Mouse (Mus musculus): ENCODE measurements around the gene Plgrkt. TPM values are rescaled to one million over a fixed set of nuclear protein-coding genes. Genes with fewer than 3 reads are reported as not detected.

Plgrkt gene
- polyA plus RNA-seq, 1 experiment from 2014 or later: 58.1 TPM

DNA sequence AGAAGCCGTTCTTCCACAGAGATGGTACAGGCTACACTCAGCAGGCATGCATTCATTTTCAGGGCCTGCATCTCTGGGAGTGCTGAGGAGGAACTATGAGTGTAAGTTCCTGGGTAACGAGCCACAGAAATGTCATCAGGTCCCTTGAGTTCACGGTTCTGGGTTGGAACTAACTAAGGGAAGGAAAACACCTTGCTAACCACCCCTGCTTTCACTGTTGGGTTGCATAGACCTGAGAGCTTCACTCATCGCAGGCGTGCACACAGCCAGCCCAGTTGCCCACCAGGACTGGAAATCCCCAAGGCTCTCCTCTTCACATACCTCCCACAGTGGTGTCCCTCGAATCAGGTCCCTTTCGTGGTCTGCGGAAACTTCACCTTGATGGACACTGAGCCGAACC lies 7.8 kb upstream of the Plgrkt start:
- H3K27me3 ChIP-seq: no peaks in the 10 kb centered on the region
- H3K4me3 ChIP-seq: no peak overlapping the region
- no peak for ATAC-seq (ENCODE audit: low FRiP score, low read depth)
- 88% methylated on average over 9 of the region's 9 CpGs for WGBS
- no peak overlapping the region for H3K4me2 ChIP-seq (replicated peaks)
- no peak overlapping the region for H3K9ac ChIP-seq
- H3K36me3 ChIP-seq: no peaks in the 10 kb centered on the region
- H3K9me3 ChIP-seq: no peaks in the 10 kb centered on the region
- H3K4me1 ChIP-seq: 0 out of 2 replicates have a peak, but pooled peaks cover 8% of the 10 kb centered on the region
- H3K27ac ChIP-seq: no peak overlapping the region

DNA sequence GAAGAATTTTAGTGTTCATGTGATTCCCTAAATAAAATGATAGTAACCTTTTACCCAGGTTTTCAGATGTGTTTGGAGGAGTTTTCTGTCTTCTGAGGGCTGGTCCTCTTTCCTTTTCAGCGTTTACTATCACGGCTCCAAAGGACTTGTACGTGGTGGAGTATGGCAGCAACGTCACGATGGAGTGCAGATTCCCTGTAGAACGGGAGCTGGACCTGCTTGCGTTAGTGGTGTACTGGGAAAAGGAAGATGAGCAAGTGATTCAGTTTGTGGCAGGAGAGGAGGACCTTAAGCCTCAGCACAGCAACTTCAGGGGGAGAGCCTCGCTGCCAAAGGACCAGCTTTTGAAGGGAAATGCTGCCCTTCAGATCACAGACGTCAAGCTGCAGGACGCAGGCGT lies 6.2 kb upstream of the Plgrkt start:
- no peaks in the 10 kb centered on the region for H3K27me3 ChIP-seq
- no peaks in the 10 kb centered on the region for H3K9me3 ChIP-seq
- no peak overlapping the region for H3K9ac ChIP-seq
- no peak for ATAC-seq (ENCODE audit: low FRiP score, low read depth)
- WGBS: 30% methylated on average over 11 of the region's 11 CpGs
- peak overlapping the region; percentile 39 for H3K4me2 ChIP-seq (replicated peaks)
- 0 out of 2 replicates have a peak, but pooled peaks cover 8% of the 10 kb centered on the region for H3K4me1 ChIP-seq
- no peaks in the 10 kb centered on the region for H3K36me3 ChIP-seq
- H3K4me3 ChIP-seq: no peak overlapping the region; the same call in 1 of the 2 replicates
- H3K27ac ChIP-seq: no peak overlapping the region

DNA sequence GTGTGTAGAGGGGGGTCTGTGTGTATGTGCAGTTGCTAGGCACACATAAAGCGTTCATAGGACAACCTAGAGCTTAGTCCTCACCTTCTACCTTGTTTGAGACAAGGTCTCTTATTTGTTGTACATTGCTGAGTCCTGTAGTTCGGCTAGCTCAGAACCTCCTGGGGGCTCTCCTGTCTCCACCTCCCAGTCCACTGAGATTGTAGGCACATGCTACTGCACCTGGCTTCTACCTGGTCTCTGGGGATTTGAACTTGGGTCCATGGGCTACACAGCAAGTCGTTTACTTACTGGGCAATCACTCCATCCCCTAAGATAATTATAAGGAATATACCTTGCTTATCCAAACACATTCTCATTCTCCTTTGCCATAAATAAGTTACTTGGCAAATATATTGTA lies 5.4 kb upstream of the Plgrkt start:
- Histone ChIP-seq H3K4me2 (replicated peaks) (no peak overlapping the region), H3K9ac (no peak overlapping the region), H3K27ac (no peak overlapping the region), H3K27me3 (no peaks in the 10 kb centered on the region), H3K4me1 (peaks cover 8% of the 10 kb centered on the region; the same call in 1 of the 2 replicates), H3K36me3 (no peaks in the 10 kb centered on the region), H3K9me3 (no peaks in the 10 kb centered on the region), H3K4me3 (no peak overlapping the region)
- ATAC-seq (ENCODE audit: low FRiP score, low read depth): no peak
- WGBS: 76% methylated on average over 3 of the region's 3 CpGs

GRCm38 (mm10) chr19:29372138-29372537 lies 4.9 kb upstream of the Plgrkt start:
- ATAC-seq (ENCODE audit: low FRiP score, low read depth): 0 out of 2 replicates have a peak, but pooled peaks have one; percentile 40
- H3K4me1 ChIP-seq: peaks cover 8% of the 10 kb centered on the region; the same call in 1 of the 2 replicates
- H3K36me3 ChIP-seq: no peaks in the 10 kb centered on the region
- 50% methylated on average over 4 of the region's 4 CpGs for WGBS
- no peak overlapping the region for H3K4me3 ChIP-seq
- peak overlapping the region; percentile 35 for H3K4me2 ChIP-seq (replicated peaks)
- no peak overlapping the region for H3K9ac ChIP-seq
- no peaks in the 10 kb centered on the region for H3K27me3 ChIP-seq
- H3K9me3 ChIP-seq: no peaks in the 10 kb centered on the region
- H3K27ac ChIP-seq: no peak overlapping the region

GRCm38 (mm10) chr19:29371284-29372081 lies 4.3 kb upstream of the Plgrkt start:
- no peaks in the 10 kb centered on the region for H3K9me3 ChIP-seq
- WGBS: 76% methylated on average over 18 of the region's 18 CpGs
- H3K36me3 ChIP-seq: no peaks in the 10 kb centered on the region
- no peak overlapping the region for H3K27ac ChIP-seq
- H3K27me3 ChIP-seq: no peaks in the 10 kb centered on the region
- peaks cover 12% of the 10 kb centered on the region; the same call in 1 of the 2 replicates for H3K4me1 ChIP-seq
- no peak overlapping the region for H3K4me3 ChIP-seq
- H3K9ac ChIP-seq: no peak overlapping the region
- ATAC-seq (ENCODE audit: low FRiP score, low read depth): no peak
- H3K4me2 ChIP-seq (replicated peaks): peak overlapping the region; percentile 35

DNA sequence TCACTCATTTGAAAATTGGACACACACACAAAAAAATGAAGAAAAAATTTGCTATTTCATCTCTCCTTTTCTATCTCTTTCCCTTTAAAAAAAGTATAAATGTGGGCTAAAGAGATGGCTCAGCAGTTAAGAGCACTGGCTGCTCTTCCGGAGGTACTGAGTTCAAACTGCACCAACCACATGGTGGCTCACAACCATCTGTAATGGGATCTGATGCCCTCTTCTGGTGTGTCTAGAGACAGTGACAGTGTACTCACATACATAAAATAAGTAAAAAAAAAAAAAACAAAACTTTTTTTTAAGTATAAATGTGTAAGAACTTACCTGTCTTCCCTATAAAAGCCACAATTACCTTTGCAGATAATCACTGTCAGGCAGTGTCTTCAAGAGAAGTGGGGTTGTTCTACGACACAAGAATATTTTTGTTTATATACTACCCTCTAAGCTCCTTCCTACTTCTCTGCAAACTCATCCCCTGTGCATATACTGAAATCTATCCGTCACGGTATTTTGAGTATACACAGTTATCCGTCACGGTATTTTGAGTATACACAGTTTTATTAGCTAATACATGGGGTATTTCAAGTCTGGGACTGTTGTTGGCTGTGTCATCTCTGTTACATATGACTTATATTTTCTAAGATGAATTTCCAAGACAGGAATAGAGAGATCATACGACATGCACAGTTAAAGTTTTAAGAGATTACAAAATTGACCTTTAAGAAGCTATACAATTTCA lies 3.5 kb upstream of the Plgrkt start:
- 91% methylated on average over 7 of the region's 7 CpGs for WGBS
- H3K27me3 ChIP-seq: no peaks in the 10 kb centered on the region
- no peak for ATAC-seq (ENCODE audit: low FRiP score, low read depth)

GRCm38 (mm10) chr19:29370112-29370511 lies 2.9 kb upstream of the Plgrkt start:
- WGBS: 60% methylated on average over 12 of the region's 12 CpGs
- H3K9ac ChIP-seq: no peak overlapping the region

More for the DNA sequence above, 3.5 kb upstream of the Plgrkt start:
- peaks cover 12% of the 10 kb centered on the region; the same call in 1 of the 2 replicates for H3K4me1 ChIP-seq
- H3K36me3 ChIP-seq: no peaks in the 10 kb centered on the region
- no peak overlapping the region for H3K4me3 ChIP-seq
- H3K9ac ChIP-seq: no peak overlapping the region
- H3K27ac ChIP-seq: no peak overlapping the region
- no peak overlapping the region for H3K4me2 ChIP-seq (replicated peaks)
- no peaks in the 10 kb centered on the region for H3K9me3 ChIP-seq

DNA sequence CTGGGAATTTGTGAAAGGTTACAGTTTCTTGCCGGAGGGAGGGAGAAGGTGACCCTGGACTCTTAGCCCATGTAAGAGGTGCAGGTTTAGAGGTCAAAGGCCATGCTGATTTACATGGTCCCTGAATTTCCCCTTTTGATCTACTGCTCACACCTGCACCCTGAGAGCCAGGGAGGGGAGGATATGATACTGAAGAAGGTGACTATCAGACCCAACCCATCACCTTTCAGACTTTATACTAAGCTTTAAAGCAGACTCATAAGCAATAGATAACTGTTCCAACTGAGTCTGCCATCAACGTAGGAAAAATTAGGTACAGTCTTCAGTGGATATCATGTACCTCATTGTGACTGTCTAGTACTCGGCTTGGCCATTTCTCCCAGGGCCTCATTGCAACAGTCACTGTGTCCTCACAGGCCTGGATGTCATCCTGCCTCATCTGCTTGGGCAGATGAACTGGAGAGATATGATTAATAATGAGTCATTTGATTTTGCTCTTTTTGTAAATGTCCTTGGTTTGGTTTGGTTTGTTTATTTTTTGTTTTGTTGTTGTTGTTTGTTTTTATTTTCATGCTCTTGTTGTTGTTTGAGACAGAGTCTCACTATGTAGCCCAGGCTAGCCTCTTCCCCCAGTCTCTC lies 1.6 kb upstream of the Plgrkt start:
- Histone ChIP-seq H3K9ac (no peak overlapping the region), H3K4me3 (no peak overlapping the region), H3K4me2 (replicated peaks) (no peak overlapping the region), H3K4me1 (peaks cover 12% of the 10 kb centered on the region; the same call in 1 of the 2 replicates), H3K36me3 (no peaks in the 10 kb centered on the region), H3K9me3 (no peaks in the 10 kb centered on the region), H3K27me3 (peaks cover 5% of the 10 kb centered on the region; the same call in 1 of the 2 replicates), H3K27ac (no peak overlapping the region)
- WGBS: 84% methylated on average over 3 of the region's 3 CpGs
- no peak for ATAC-seq (ENCODE audit: low FRiP score, low read depth)

More at GRCm38 (mm10) chr19:29370112-29370511, 2.9 kb upstream of the Plgrkt start:
- H3K27me3 ChIP-seq: no peaks in the 10 kb centered on the region
- H3K4me2 ChIP-seq (replicated peaks): no peak overlapping the region
- no peak overlapping the region for H3K27ac ChIP-seq
- H3K4me3 ChIP-seq: no peak overlapping the region
- H3K4me1 ChIP-seq: peaks cover 12% of the 10 kb centered on the region; the same call in 1 of the 2 replicates
- H3K36me3 ChIP-seq: no peaks in the 10 kb centered on the region
- no peaks in the 10 kb centered on the region for H3K9me3 ChIP-seq
- no peak for ATAC-seq (ENCODE audit: low FRiP score, low read depth)

DNA sequence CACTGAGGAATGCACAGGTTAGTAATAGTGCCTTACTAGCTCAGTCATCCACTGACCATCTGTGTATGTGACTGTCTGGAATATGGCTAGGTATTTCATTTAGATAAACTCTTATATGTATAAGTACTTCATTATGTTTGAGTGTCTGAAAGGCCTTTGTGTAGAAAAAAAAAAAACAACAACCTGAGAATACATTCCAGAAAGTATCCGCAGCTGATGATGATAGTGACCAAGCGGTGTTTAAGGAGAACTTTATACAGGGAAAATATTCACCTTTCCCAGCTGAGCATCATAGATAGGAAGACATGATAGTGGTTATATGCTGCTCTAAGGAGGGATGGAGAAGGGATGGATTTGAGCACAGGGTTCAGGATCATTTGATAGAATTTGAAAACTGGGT lies 851 bp upstream of the Plgrkt start:
- H3K36me3 ChIP-seq: no peaks in the 10 kb centered on the region
- H3K4me2 ChIP-seq (replicated peaks): no peak overlapping the region
- H3K27me3 ChIP-seq: peaks cover 5% of the 10 kb centered on the region; the same call in 1 of the 2 replicates
- H3K9ac ChIP-seq: no peak overlapping the region
- 89% methylated on average over 2 of the region's 2 CpGs for WGBS
- H3K4me3 ChIP-seq: no peak overlapping the region
- ATAC-seq (ENCODE audit: low FRiP score, low read depth): no peak
- H3K4me1 ChIP-seq: peaks cover 12% of the 10 kb centered on the region; the same call in 1 of the 2 replicates
- H3K27ac ChIP-seq: no peak overlapping the region
- H3K9me3 ChIP-seq: no peaks in the 10 kb centered on the region

GRCm38 (mm10) chr19:29366226-29366968 lies 793 bp downstream of the Plgrkt start:
- no peak overlapping the region for H3K9ac ChIP-seq
- H3K9me3 ChIP-seq: no peaks in the 10 kb centered on the region
- 58% methylated on average over 20 of the region's 20 CpGs for whole genome bisulfite sequencing
- H3K27ac ChIP-seq: no peak overlapping the region
- peak overlapping the region; percentile 56 for H3K4me3 ChIP-seq
- H3K4me1 ChIP-seq: peaks cover 4% of the 10 kb centered on the region
- H3K27me3 ChIP-seq: peaks cover 5% of the 10 kb centered on the region; the same call in 1 of the 2 replicates
- peak overlapping the region; percentile 84 for H3K4me2 ChIP-seq (replicated peaks)
- no peak for ATAC-seq (ENCODE audit: low FRiP score, low read depth)
- H3K36me3 ChIP-seq: no peaks in the 10 kb centered on the region

DNA sequence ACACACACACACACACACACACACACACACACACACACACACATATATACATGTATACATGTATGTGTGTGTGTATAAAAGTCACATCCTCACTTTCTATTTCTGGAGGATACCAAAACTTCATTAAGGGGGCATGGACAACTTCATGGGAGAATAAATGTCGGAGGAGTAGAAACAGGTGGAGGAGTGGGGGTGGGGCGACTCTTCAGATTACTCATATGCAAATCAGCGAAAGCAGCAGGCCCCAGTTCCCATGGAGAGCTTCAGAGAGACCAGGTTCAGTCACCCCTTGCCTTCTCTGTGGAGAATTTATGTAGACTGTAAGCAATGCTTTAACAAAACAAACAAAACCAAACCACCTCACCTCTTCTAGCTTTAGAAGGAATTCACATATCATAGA lies 2.1 kb downstream of the Plgrkt start:
- Histone ChIP-seq H3K9me3 (no peaks in the 10 kb centered on the region), H3K4me1 (peaks cover 17% of the 10 kb centered on the region), H3K9ac (no peak overlapping the region), H3K27me3 (peaks cover 5% of the 10 kb centered on the region; the same call in 1 of the 2 replicates), H3K27ac (no peak overlapping the region), H3K4me3 (no peak overlapping the region), H3K4me2 (replicated peaks) (no peak overlapping the region), H3K36me3 (no peaks in the 10 kb centered on the region)
- ATAC-seq (ENCODE audit: low FRiP score, low read depth): no peak
- WGBS: 27% methylated on average over 3 of the region's 3 CpGs
